Mouse (Mus musculus): ENCODE data around the gene Il2. TPM values are rescaled to one million over a fixed set of nuclear protein-coding genes. Genes with fewer than 3 reads are reported as not detected.

Il2 gene
- polyA plus RNA-seq (2014; fragmentation: Nextera tagmentation; extraction: Ambion mirVana): 0.33 and 0.57 TPM in 2 replicates

DNA sequence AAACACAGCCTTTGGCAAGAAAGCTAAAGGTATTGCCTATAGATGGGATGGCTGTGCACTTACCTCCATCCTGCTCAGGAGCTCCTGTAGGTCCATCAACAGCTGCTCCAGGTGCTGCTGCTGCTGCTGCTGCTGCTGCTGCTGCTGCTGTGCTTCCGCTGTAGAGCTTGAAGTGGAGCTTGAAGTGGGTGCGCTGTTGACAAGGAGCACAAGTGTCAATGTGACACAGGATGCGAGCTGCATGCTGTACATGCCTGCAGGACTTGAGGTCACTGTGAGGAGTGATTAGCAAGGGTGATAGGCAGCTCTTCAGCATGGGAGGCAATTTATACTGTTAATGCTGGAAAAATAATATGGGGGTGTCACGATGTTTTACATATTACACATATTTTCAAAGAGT is at the start of gene Il2:
TSS of gene Il2 (minus strand) at position 305 of the 400 bp plus-strand sequence.
- Histone ChIP-seq H3K4me3 (ENCODE audit: low read depth, low read length) (no peak within 1 kb of the TSS), H3K9ac (ENCODE audit: low read length) (no peak within 1 kb of the TSS), H3K4me1 (replicated peaks; ENCODE audit: control insufficient read depth, insufficient read depth, low read length) (no peaks in the 10 kb centered on the region), H3K9me3 (ENCODE audit: control insufficient read depth, low read length) (no peaks in the 10 kb centered on the region), H3K27ac (ENCODE audit: low read depth, low read length) (no peak within 1 kb of the TSS), H3K4me2 (ENCODE audit: low read depth, low read length, severe bottlenecking) (no peak within 1 kb of the TSS), H3K36me3 (ENCODE audit: control insufficient read depth, insufficient read depth, low read length) (no peaks in the 10 kb centered on the region), H3K27me3 (ENCODE audit: control insufficient read depth, insufficient read depth, low read length) (no peaks in the 10 kb centered on the region)
- 90% methylated on average over 4 of the region's 4 CpGs for WGBS
- DNase-seq (ENCODE audit: low spot score) (no peak), ATAC-seq (replicated peaks; ENCODE audit: low FRiP score) (no peak)

- 83% methylated on average over 10 of the region's 10 CpGs for WGBS
- no peak for ATAC-seq (replicated peaks; ENCODE audit: low FRiP score)
Observed at GRCm38 (mm10) chr3:37174711-37175572, 49.2 kb upstream of the Il2 start.

GRCm38 (mm10) chr3:37173285-37173684 is 47.5 kb upstream of the Il2 start:
- H3K4me2 ChIP-seq (ENCODE audit: low read depth, low read length, severe bottlenecking): no peak overlapping the region
- no peaks in the 10 kb centered on the region for H3K9me3 ChIP-seq (ENCODE audit: control insufficient read depth, low read length)
- H3K36me3 ChIP-seq (ENCODE audit: control insufficient read depth, insufficient read depth, low read length): no peaks in the 10 kb centered on the region
- no peak for ATAC-seq (replicated peaks; ENCODE audit: low FRiP score)
- no peak for DNase-seq (ENCODE audit: low spot score)
- no peak overlapping the region for H3K27ac ChIP-seq (ENCODE audit: low read depth, low read length)
- H3K4me1 ChIP-seq (replicated peaks; ENCODE audit: control insufficient read depth, insufficient read depth, low read length): no peaks in the 10 kb centered on the region
- no peak overlapping the region for H3K9ac ChIP-seq (ENCODE audit: low read length)
- WGBS: 93% methylated on average over 8 of the region's 8 CpGs
- H3K27me3 ChIP-seq (ENCODE audit: control insufficient read depth, insufficient read depth, low read length): no peaks in the 10 kb centered on the region
- H3K4me3 ChIP-seq (ENCODE audit: low read depth, low read length): no peak overlapping the region

More at GRCm38 (mm10) chr3:37174711-37175572, 49.2 kb upstream of the Il2 start:
- H3K9me3 ChIP-seq (ENCODE audit: control insufficient read depth, low read length): no peaks in the 10 kb centered on the region
- no peaks in the 10 kb centered on the region for H3K4me1 ChIP-seq (replicated peaks; ENCODE audit: control insufficient read depth, insufficient read depth, low read length)
- DNase-seq (ENCODE audit: low spot score): no peak
- H3K4me3 ChIP-seq (ENCODE audit: low read depth, low read length): no peak overlapping the region
- H3K9ac ChIP-seq (ENCODE audit: low read length): no peak overlapping the region
- no peaks in the 10 kb centered on the region for H3K27me3 ChIP-seq (ENCODE audit: control insufficient read depth, insufficient read depth, low read length)
- no peak overlapping the region for H3K27ac ChIP-seq (ENCODE audit: low read depth, low read length)
- H3K4me2 ChIP-seq (ENCODE audit: low read depth, low read length, severe bottlenecking): no peak overlapping the region
- H3K36me3 ChIP-seq (ENCODE audit: control insufficient read depth, insufficient read depth, low read length): no peaks in the 10 kb centered on the region

GRCm38 (mm10) chr3:37169283-37169682 is 43.5 kb upstream of the Il2 start:
- Histone ChIP-seq H3K9ac (ENCODE audit: low read length) (no peak overlapping the region), H3K27me3 (ENCODE audit: control insufficient read depth, insufficient read depth, low read length) (no peaks in the 10 kb centered on the region), H3K27ac (ENCODE audit: low read depth, low read length) (no peak overlapping the region), H3K4me3 (ENCODE audit: low read depth, low read length) (no peak overlapping the region), H3K4me2 (ENCODE audit: low read depth, low read length, severe bottlenecking) (no peak overlapping the region), H3K4me1 (replicated peaks; ENCODE audit: control insufficient read depth, insufficient read depth, low read length) (no peaks in the 10 kb centered on the region), H3K9me3 (ENCODE audit: control insufficient read depth, low read length) (no peaks in the 10 kb centered on the region), H3K36me3 (ENCODE audit: control insufficient read depth, insufficient read depth, low read length) (no peaks in the 10 kb centered on the region)
- ATAC-seq (replicated peaks; ENCODE audit: low FRiP score) (no peak), DNase-seq (ENCODE audit: low spot score) (no peak)
- 88% methylated on average over 2 of the region's 2 CpGs for WGBS

GRCm38 (mm10) chr3:37161096-37161495 is 35.3 kb upstream of the Il2 start:
- H3K9ac ChIP-seq (ENCODE audit: low read length): no peak overlapping the region
- H3K4me1 ChIP-seq (replicated peaks; ENCODE audit: control insufficient read depth, insufficient read depth, low read length): no peaks in the 10 kb centered on the region
- H3K9me3 ChIP-seq (ENCODE audit: control insufficient read depth, low read length): no peaks in the 10 kb centered on the region
- WGBS: 79% methylated on average over 4 of the region's 4 CpGs
- ATAC-seq (replicated peaks; ENCODE audit: low FRiP score) (no peak), DNase-seq (ENCODE audit: low spot score) (no peak)
- H3K27ac ChIP-seq (ENCODE audit: low read depth, low read length): no peak overlapping the region
- H3K27me3 ChIP-seq (ENCODE audit: control insufficient read depth, insufficient read depth, low read length): no peaks in the 10 kb centered on the region
- H3K36me3 ChIP-seq (ENCODE audit: control insufficient read depth, insufficient read depth, low read length): no peaks in the 10 kb centered on the region
- H3K4me3 ChIP-seq (ENCODE audit: low read depth, low read length): no peak overlapping the region
- no peak overlapping the region for H3K4me2 ChIP-seq (ENCODE audit: low read depth, low read length, severe bottlenecking)

DNA sequence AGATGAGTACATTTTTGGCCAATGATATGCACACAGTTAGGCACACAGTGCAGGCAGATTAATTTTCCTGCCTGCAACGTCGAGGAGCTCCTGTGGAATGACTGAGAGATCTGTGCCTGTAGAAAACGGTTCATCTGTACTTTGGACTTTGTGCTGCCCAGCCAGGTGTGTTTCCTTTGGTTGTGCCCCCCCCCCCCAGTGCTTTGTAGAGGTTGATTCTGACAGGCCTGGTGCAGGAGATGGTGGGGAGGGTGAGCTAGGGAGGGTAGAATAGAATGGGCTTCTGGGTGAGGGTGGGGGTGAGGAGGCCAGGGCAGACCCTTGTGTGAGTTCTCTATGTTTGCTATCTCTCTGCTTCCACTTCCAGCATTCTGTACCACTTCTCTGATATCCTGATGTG is 32.5 kb upstream of the Il2 start:
- DNase-seq (ENCODE audit: low spot score) (no peak), ATAC-seq (replicated peaks; ENCODE audit: low FRiP score) (no peak)
- WGBS: 78% methylated on average over 3 of the region's 3 CpGs
- Histone ChIP-seq H3K9ac (ENCODE audit: low read length) (no peak overlapping the region), H3K4me3 (ENCODE audit: low read depth, low read length) (no peak overlapping the region), H3K4me1 (replicated peaks; ENCODE audit: control insufficient read depth, insufficient read depth, low read length) (no peaks in the 10 kb centered on the region), H3K27me3 (ENCODE audit: control insufficient read depth, insufficient read depth, low read length) (no peaks in the 10 kb centered on the region), H3K36me3 (ENCODE audit: control insufficient read depth, insufficient read depth, low read length) (no peaks in the 10 kb centered on the region), H3K4me2 (ENCODE audit: low read depth, low read length, severe bottlenecking) (no peak overlapping the region), H3K9me3 (ENCODE audit: control insufficient read depth, low read length) (no peaks in the 10 kb centered on the region), H3K27ac (ENCODE audit: low read depth, low read length) (no peak overlapping the region)

DNA sequence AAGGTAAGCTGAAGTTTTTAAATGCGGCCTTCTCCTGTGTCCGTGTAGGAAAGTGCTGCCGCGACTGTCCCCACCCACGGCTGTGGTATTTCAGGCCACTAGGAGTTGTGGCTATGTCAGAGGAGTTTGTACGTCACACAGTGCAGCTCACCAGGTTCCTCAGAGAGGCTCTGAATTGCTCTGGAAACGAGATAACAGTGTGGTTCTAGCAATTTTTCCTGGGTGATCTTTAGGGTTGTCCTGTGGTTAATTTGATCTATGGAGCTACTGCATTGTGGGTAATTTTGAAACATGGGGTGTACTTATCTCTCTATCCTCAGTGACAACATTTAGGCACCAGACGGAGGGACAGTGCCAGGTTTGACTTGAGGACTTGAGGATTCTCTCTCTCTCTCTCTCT is 31.3 kb upstream of the Il2 start:
- Histone ChIP-seq H3K9me3 (ENCODE audit: control insufficient read depth, low read length) (no peaks in the 10 kb centered on the region), H3K27me3 (ENCODE audit: control insufficient read depth, insufficient read depth, low read length) (no peaks in the 10 kb centered on the region), H3K4me1 (replicated peaks; ENCODE audit: control insufficient read depth, insufficient read depth, low read length) (no peaks in the 10 kb centered on the region), H3K4me3 (ENCODE audit: low read depth, low read length) (no peak overlapping the region), H3K36me3 (ENCODE audit: control insufficient read depth, insufficient read depth, low read length) (no peaks in the 10 kb centered on the region), H3K27ac (ENCODE audit: low read depth, low read length) (no peak overlapping the region), H3K4me2 (ENCODE audit: low read depth, low read length, severe bottlenecking) (no peak overlapping the region), H3K9ac (ENCODE audit: low read length) (no peak overlapping the region)
- no peak for ATAC-seq (replicated peaks; ENCODE audit: low FRiP score)
- no peak for DNase-seq (ENCODE audit: low spot score)
- 78% methylated on average over 8 of the region's 8 CpGs for WGBS

DNA sequence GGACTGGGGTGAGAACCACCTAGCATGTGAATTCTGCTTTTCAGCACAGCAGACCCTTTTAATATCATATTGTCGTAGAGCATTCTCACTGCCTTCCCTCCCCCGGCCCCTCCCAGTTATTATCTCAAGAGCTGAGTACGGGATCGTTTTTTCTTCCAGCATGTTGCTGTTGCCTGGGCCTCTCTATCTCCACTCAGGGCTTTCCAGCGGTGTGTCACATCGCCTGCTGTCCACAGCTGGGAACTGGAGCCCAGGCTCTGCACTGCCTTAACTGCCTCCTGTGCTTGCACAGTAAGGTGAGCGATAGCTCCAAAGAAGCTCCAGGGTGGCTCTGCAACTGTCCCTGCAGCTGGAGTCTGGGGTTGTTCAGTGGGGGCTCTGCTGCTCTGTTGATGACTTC is 28.6 kb upstream of the Il2 start:
- Histone ChIP-seq H3K36me3 (ENCODE audit: control insufficient read depth, insufficient read depth, low read length) (no peaks in the 10 kb centered on the region), H3K9me3 (ENCODE audit: control insufficient read depth, low read length) (no peaks in the 10 kb centered on the region), H3K27me3 (ENCODE audit: control insufficient read depth, insufficient read depth, low read length) (no peaks in the 10 kb centered on the region), H3K27ac (ENCODE audit: low read depth, low read length) (no peak overlapping the region), H3K4me3 (ENCODE audit: low read depth, low read length) (no peak overlapping the region), H3K4me1 (replicated peaks; ENCODE audit: control insufficient read depth, insufficient read depth, low read length) (no peaks in the 10 kb centered on the region), H3K4me2 (ENCODE audit: low read depth, low read length, severe bottlenecking) (no peak overlapping the region), H3K9ac (ENCODE audit: low read length) (no peak overlapping the region)
- ATAC-seq (replicated peaks; ENCODE audit: low FRiP score) (no peak), DNase-seq (ENCODE audit: low spot score) (no peak)
- 91% methylated on average over 7 of the region's 7 CpGs for WGBS

- no peaks in the 10 kb centered on the region for H3K4me1 ChIP-seq (replicated peaks; ENCODE audit: control insufficient read depth, insufficient read depth, low read length)
- ATAC-seq (replicated peaks; ENCODE audit: low FRiP score): no peak
- H3K9ac ChIP-seq (ENCODE audit: low read length): no peak overlapping the region
- no peak overlapping the region for H3K4me2 ChIP-seq (ENCODE audit: low read depth, low read length, severe bottlenecking)
- no peak overlapping the region for H3K4me3 ChIP-seq (ENCODE audit: low read depth, low read length)
- 92% methylated on average over 7 of the region's 7 CpGs for WGBS
- H3K9me3 ChIP-seq (ENCODE audit: control insufficient read depth, low read length): no peaks in the 10 kb centered on the region
- H3K27ac ChIP-seq (ENCODE audit: low read depth, low read length): no peak overlapping the region
- no peak for DNase-seq (ENCODE audit: low spot score)
- H3K27me3 ChIP-seq (ENCODE audit: control insufficient read depth, insufficient read depth, low read length): no peaks in the 10 kb centered on the region
- no peaks in the 10 kb centered on the region for H3K36me3 ChIP-seq (ENCODE audit: control insufficient read depth, insufficient read depth, low read length)
Observed at GRCm38 (mm10) chr3:37153004-37153403, 27.2 kb upstream of the Il2 start.
